In genomic region chr8:29836044-29836443, GRCm38 (mm10) we compare ENCODE assay signal across 17 mouse cellular contexts.
"Had no signal": no experiment of that assay in that cellular context is flagged by ENCODE, and none has a peak within 500 bp of the region (broad histone marks: within the 10 kb centered on the region; RNA-seq: fewer than 3 reads in every experiment).

No protein-coding gene starts in this region.

- H3K27ac ChIP-seq: neural tube, embryonic 12.5 days; neural tube, embryonic 13.5 days; neural tube, embryonic 15.5 days; stomach, embryonic 15.5 days; stomach, postnatal 0 days had no signal

- DNase-seq: retina, postnatal 1 day; right cerebral cortex, adult 18-20 months; right cerebral cortex, postnatal 14 days; right cerebral cortex, postnatal 25 days; right cerebral cortex, postnatal 4 days; spleen, adult 18-20 months; thymus, adult 18-20 months; thymus, adult 2 months; thymus, postnatal 14 days; thymus, postnatal 25 days; thymus, postnatal 36 days; thymus, postnatal 4 days had no signal

- H3K4me2 ChIP-seq: neural tube, embryonic 12.5 days; neural tube, embryonic 13.5 days; neural tube, embryonic 15.5 days; stomach, embryonic 15.5 days had no signal

- H3K4me3 ChIP-seq: neural tube, embryonic 12.5 days; neural tube, embryonic 13.5 days; neural tube, embryonic 15.5 days; stomach, embryonic 15.5 days had no signal

- H3K4me1 ChIP-seq: neural tube, embryonic 12.5 days; neural tube, embryonic 13.5 days; neural tube, embryonic 15.5 days; stomach, embryonic 15.5 days had no signal

- H3K9ac ChIP-seq: neural tube, embryonic 12.5 days; neural tube, embryonic 13.5 days; neural tube, embryonic 15.5 days; stomach, embryonic 15.5 days had no signal

- H3K27me3 ChIP-seq: neural tube, embryonic 12.5 days; neural tube, embryonic 13.5 days; neural tube, embryonic 15.5 days; stomach, embryonic 15.5 days had no signal

- H3K36me3 ChIP-seq: neural tube, embryonic 12.5 days; neural tube, embryonic 13.5 days; neural tube, embryonic 15.5 days; stomach, embryonic 15.5 days had no signal

- H3K9me3 ChIP-seq: neural tube, embryonic 12.5 days; neural tube, embryonic 13.5 days; neural tube, embryonic 15.5 days; stomach, embryonic 15.5 days had no signal
